Mouse (Mus musculus) heart, adult 2 months (tissue): ENCODE measurements around the gene Crybg3.

Experiments used
- CTCF ChIP-seq: fragments of 200-600 bp; IDR thresholded peaks from 2 replicates; pipeline ENCODE4 v1.8.1; 2022; ENCODE audit warnings: antibody characterized with exemption, mild to moderate bottlenecking, moderate library complexity
- EP300 ChIP-seq: fragments of 200-500 bp; IDR thresholded peaks from 2 replicates; pipeline ENCODE4 v1.6.1; 2011; ENCODE audit warnings: low read depth, low read length, control low read depth; ENCODE audit not compliant: insufficient read depth
- POLR2A ChIP-seq: fragments of 200-500 bp; IDR thresholded peaks from 2 replicates; pipeline ENCODE4 v1.6.1; 2011; ENCODE audit warnings: mild to moderate bottlenecking, low read depth, low read length, control low read depth; ENCODE audit not compliant: insufficient read depth

- no peak for TF ChIP-seq CTCF
- TF ChIP-seq POLR2A = no peak
- TF ChIP-seq EP300 = 0 out of 2 replicates have a peak, but pooled peaks have one; percentile 44
Measured at GRCm38 (mm10) chr16:59566437-59566836, 34.3 kb downstream of the Crybg3 start.
